Comparison of ENCODE assay signal across 10 mouse cellular contexts in genomic region chr5:64422787-64423587, GRCm38 (mm10).
A peak's percentile ranks its signal among the peaks of the same experiment; 100 is the strongest.
DNase-seq lines count a peak whose midpoint lies in the region; ATAC-seq and TF ChIP-seq lines count a peak whose summit lies in the region.
"Had no signal": no experiment of that assay in that cellular context is flagged by ENCODE, and none has a peak within 500 bp of the region (broad histone marks: within the 10 kb centered on the region; RNA-seq: fewer than 3 reads in every experiment).

No protein-coding gene starts in this region.

- peaks cover 15% of the 10 kb centered on the region for H3K27me3 ChIP-seq in embryonic facial prominence, embryonic 10.5 days (replicated peaks; ENCODE audit: low read depth, poor library complexity, severe bottlenecking)
- H3K27me3 ChIP-seq in kidney, embryonic 15.5 days: 0 out of 2 replicates have a peak, but pooled peaks cover 5% of the 10 kb centered on the region
- H3K27me3 ChIP-seq in midbrain, postnatal 0 days (ENCODE audit: insufficient read depth, low read length): no peaks in the 10 kb centered on the region
- H3K27me3 ChIP-seq: liver, embryonic 12.5 days had no signal

- H3K4me1 ChIP-seq in embryonic facial prominence, embryonic 10.5 days: peaks cover 13% of the 10 kb centered on the region
- H3K4me1 ChIP-seq in kidney, embryonic 15.5 days: peaks cover 23% of the 10 kb centered on the region
- no peaks in the 10 kb centered on the region for H3K4me1 ChIP-seq in midbrain, postnatal 0 days (ENCODE audit: insufficient read depth, low read length)

- H3K36me3 ChIP-seq in embryonic facial prominence, embryonic 10.5 days (replicated peaks): no peaks in the 10 kb centered on the region
- no peaks in the 10 kb centered on the region for H3K36me3 ChIP-seq in kidney, embryonic 15.5 days
- H3K36me3 ChIP-seq in midbrain, postnatal 0 days (ENCODE audit: insufficient read depth, low read length): no peaks in the 10 kb centered on the region
- H3K36me3 ChIP-seq: liver, embryonic 12.5 days had no signal

- H3K9ac ChIP-seq in kidney, embryonic 15.5 days: no peak overlapping the region
- H3K9ac ChIP-seq in midbrain, postnatal 0 days (replicated peaks; ENCODE audit: low read length, poor library complexity, severe bottlenecking): no peak overlapping the region
- H3K9ac ChIP-seq: liver, embryonic 12.5 days had no signal

- WGBS in embryonic facial prominence, embryonic 10.5 days: 31% methylated on average over 13 of the region's 13 CpGs
- WGBS in kidney, embryonic 15.5 days: 5% methylated on average over 13 of the region's 13 CpGs
- 49% methylated on average over 13 of the region's 13 CpGs for WGBS in midbrain, postnatal 0 days

- H3K27ac ChIP-seq in embryonic facial prominence, embryonic 10.5 days (replicated peaks): peak overlapping the region; percentile 40; the same call in 1 of the 2 replicates
- H3K27ac ChIP-seq in kidney, embryonic 15.5 days: peak overlapping the region; percentile 80
- no peak overlapping the region for H3K27ac ChIP-seq in midbrain, postnatal 0 days (ENCODE audit: low read depth, low read length)
- H3K27ac ChIP-seq: liver, embryonic 12.5 days had no signal

- peak; percentile 41 for DNase-seq in embryonic facial prominence, embryonic 10.5 days (ENCODE audit: low spot score)
- peak; percentile 12 for DNase-seq in midbrain, postnatal 0 days (ENCODE audit: low spot score)
- no peak for DNase-seq in adrenal gland, adult 8-10 months
- DNase-seq in lung, postnatal 10 days: no peak
- DNase-seq in adrenal gland, adult 18-20 months (ENCODE audit: low spot score in 2 of 2): no peak
- DNase-seq: thymus, adult 2 months had no signal

- peak overlapping the region; percentile 26; the same call in 1 of the 2 replicates for H3K4me2 ChIP-seq in kidney, embryonic 15.5 days
- H3K4me2 ChIP-seq in midbrain, postnatal 0 days (ENCODE audit: low read depth, low read length, poor library complexity, severe bottlenecking): no peak overlapping the region
- H3K4me2 ChIP-seq: liver, embryonic 12.5 days had no signal

- no peak overlapping the region for H3K4me3 ChIP-seq in embryonic facial prominence, embryonic 10.5 days
- H3K4me3 ChIP-seq in kidney, embryonic 15.5 days (replicated peaks): no peak overlapping the region
- H3K4me3 ChIP-seq in midbrain, postnatal 0 days (ENCODE audit: low read depth, low read length): no peak overlapping the region
- H3K4me3 ChIP-seq: liver, embryonic 12.5 days had no signal

- peaks cover 10% of the 10 kb centered on the region for H3K9me3 ChIP-seq in embryonic facial prominence, embryonic 10.5 days
- 0 out of 2 replicates have a peak, but pooled peaks cover 3% of the 10 kb centered on the region for H3K9me3 ChIP-seq in kidney, embryonic 15.5 days (replicated peaks)
- H3K9me3 ChIP-seq in midbrain, postnatal 0 days (ENCODE audit: low read length): no peaks in the 10 kb centered on the region
- H3K9me3 ChIP-seq: liver, embryonic 12.5 days had no signal

- TF ChIP-seq CTCF in midbrain, postnatal 0 days (IDR thresholded peaks at IDR 0.05): no peak

- ATAC-seq in granulocyte monocyte progenitor cell, adult 5-6 weeks (replicated peaks; ENCODE audit: poor library complexity, severe bottlenecking): peak; percentile 56; the same call in 1 of the 2 replicates
- peak; percentile 84 for ATAC-seq in kidney, embryonic 15.5 days (replicated peaks; ENCODE audit: low FRiP score)
- ATAC-seq in midbrain, postnatal 0 days (ENCODE audit: low FRiP score): no peak
- no peak for ATAC-seq in monocyte, adult 5-6 weeks (replicated peaks; ENCODE audit: insufficient number of reproducible peaks, low FRiP score, low TSS enrichment, poor library complexity, severe bottlenecking)
- ATAC-seq: liver, embryonic 12.5 days had no signal

Comparison
In these comparisons a context has a peak if more than half of its experiments do, and no peak if none do; other contexts are left out.
1. DNase-seq: peak in embryonic facial prominence, embryonic 10.5 days (single experiment) and midbrain, postnatal 0 days (single experiment); none in adrenal gland, adult 8-10 months (single experiment), lung, postnatal 10 days (single experiment) and adrenal gland, adult 18-20 months (0 of 2).
2. ATAC-seq: peak in granulocyte monocyte progenitor cell, adult 5-6 weeks (single experiment) and kidney, embryonic 15.5 days (single experiment); none in midbrain, postnatal 0 days (single experiment) and monocyte, adult 5-6 weeks (single experiment).